Mouse (Mus musculus): ENCODE measurements around the gene Tubb4b.

The Tubb4b gene

GRCm38 (mm10) chr2:25185625-25186574 is 38.6 kb downstream of the Tubb4b start:
- DNase-seq (ENCODE audit: low spot score), result no peak

GRCm38 (mm10) chr2:25184496-25184895 is 40.0 kb downstream of the Tubb4b start:
- DNase-seq (ENCODE audit: low spot score), result no peak

GRCm38 (mm10) chr2:25183336-25183735 is 41.2 kb downstream of the Tubb4b start:
- DNase-seq (ENCODE audit: low spot score), result no peak

- DNase-seq (ENCODE audit: low spot score), result no peak
Observed at GRCm38 (mm10) chr2:25182664-25183063, 41.8 kb downstream of the Tubb4b start.

GRCm38 (mm10) chr2:25181891-25182397 is 42.6 kb downstream of the Tubb4b start:
- DNase-seq (ENCODE audit: low spot score), result no peak

GRCm38 (mm10) chr2:25180973-25181890 is 43.3 kb downstream of the Tubb4b start:
- no peak for DNase-seq (ENCODE audit: low spot score)

GRCm38 (mm10) chr2:25180478-25180903 is 44.0 kb downstream of the Tubb4b start, which contains the start of gene Nrarp:
Gene Nrarp, plus strand, starts transcription at chr2:25180758.
- peak; percentile 76 for DNase-seq (ENCODE audit: low spot score)

- no peak for DNase-seq (ENCODE audit: low spot score)
Observed at GRCm38 (mm10) chr2:25179566-25180217, 44.8 kb downstream of the Tubb4b start.

- no peak for DNase-seq (ENCODE audit: low spot score)
Observed at GRCm38 (mm10) chr2:25178285-25178972, 46.1 kb downstream of the Tubb4b start.

GRCm38 (mm10) chr2:25177685-25178084 is 46.8 kb downstream of the Tubb4b start:
- DNase-seq (ENCODE audit: low spot score), result no peak

GRCm38 (mm10) chr2:25177076-25177475 is 47.4 kb downstream of the Tubb4b start:
- no peak for DNase-seq (ENCODE audit: low spot score)

GRCm38 (mm10) chr2:25176573-25176972 is 47.9 kb downstream of the Tubb4b start:
- no peak for DNase-seq (ENCODE audit: low spot score)

GRCm38 (mm10) chr2:25175690-25176078 is 48.8 kb downstream of the Tubb4b start:
- DNase-seq (ENCODE audit: low spot score), result no peak

GRCm38 (mm10) chr2:25174866-25175689 is 49.4 kb downstream of the Tubb4b start:
- no peak for DNase-seq (ENCODE audit: low spot score)

GRCm38 (mm10) chr2:25173821-25174220 is 50.7 kb downstream of the Tubb4b start:
- DNase-seq (ENCODE audit: low spot score), result no peak

GRCm38 (mm10) chr2:25172629-25173028 is 51.9 kb downstream of the Tubb4b start:
- no peak for DNase-seq (ENCODE audit: low spot score)

All from ovary, postnatal 14 days (tissue).